Mouse (Mus musculus) intestine, postnatal 0 days (tissue): Measurements from ENCODE around the gene Cdc42bpa. TPM values are rescaled to one million over a fixed set of nuclear protein-coding genes. Genes with fewer than 3 reads are reported as not detected.

ENCODE experiments used
- ATAC-seq: fragments of 200-750 bp; cut with Nextera tagmentation; 2 replicates; pipeline ENCODE4 v1.8.0; 2017; ENCODE audit warnings: mild to moderate bottlenecking, moderate TSS enrichment, moderate library complexity
- H3K27ac ChIP-seq: fragments of 300-500 bp; sonication (generic); 2 replicates; pipeline ENCODE4 v1.5.1; 2014; ENCODE audit warnings: mild to moderate bottlenecking, low read depth, low read length, moderate library complexity
- H3K27me3 ChIP-seq: fragments of 300-500 bp; sonication (generic); replicated peaks from 2 replicates; pipeline ENCODE4 v1.6.1; 2014; ENCODE audit warnings: low read length, mixed read lengths; ENCODE audit not compliant: control insufficient read depth, insufficient read depth
- H3K36me3 ChIP-seq: fragments of 300-500 bp; sonication (generic); 2 replicates; pipeline ENCODE4 v1.6.1; 2014; ENCODE audit warnings: mild to moderate bottlenecking, moderate library complexity; ENCODE audit not compliant: control insufficient read depth, insufficient read depth
- H3K4me1 ChIP-seq: fragments of 300-500 bp; sonication (generic); replicated peaks from 2 replicates; pipeline ENCODE4 v1.6.1; 2014; ENCODE audit warnings: antibody characterized with exemption, low read length, mixed read lengths; ENCODE audit not compliant: control insufficient read depth, insufficient read depth
- H3K4me2 ChIP-seq: fragments of 300-500 bp; sonication (generic); replicated peaks from 2 replicates; pipeline ENCODE4 v1.6.1; 2014; ENCODE audit warnings: low read depth, mild to moderate bottlenecking, moderate library complexity
- H3K4me3 ChIP-seq: fragments of 300-500 bp; sonication (generic); 2 replicates; pipeline ENCODE4 v1.5.1; 2014; ENCODE audit warnings: low read depth, low read length
- H3K9ac ChIP-seq: fragments of 300-500 bp; sonication (generic); 2 replicates; pipeline ENCODE4 v1.6.1; 2014; ENCODE audit warnings: mild to moderate bottlenecking, low read depth, low read length
- H3K9me3 ChIP-seq: fragments of 300-500 bp; sonication (generic); 2 replicates; pipeline ENCODE4 v1.6.1; 2016; ENCODE audit warnings: mixed run types; ENCODE audit not compliant: control insufficient read depth
- CTCF ChIP-seq: sonication (generic); IDR thresholded peaks from 2 replicates; pipeline ENCODE4 v1.5.1; 2016; ENCODE audit warnings: low read depth, mild to moderate bottlenecking, control low read depth, antibody characterized with exemption, moderate library complexity
- WGBS: fragments of 180-500 bp; shearing (Covaris S2); extraction: QIAGEN DNeasy Blood & Tissue Kit; methylation state at CpG from one replicate; pipeline ENCODE4 v1.1.7; 2014; 5-methylcytosine and 5-hydroxymethylcytosine counted together
- polyA plus RNA-seq: library from polyadenylated mRNA; unstranded; fragments of >200 nt; fragmentation: Nextera tagmentation; extraction: Ambion mirVana; gene quantifications from 2 replicates; pipeline ENCODE4 v1.2.1, GENCODE M21; 2015

Cdc42bpa gene
- polyA plus RNA-seq, 1 experiment from 2014 or later, result 9.2 TPM

DNA sequence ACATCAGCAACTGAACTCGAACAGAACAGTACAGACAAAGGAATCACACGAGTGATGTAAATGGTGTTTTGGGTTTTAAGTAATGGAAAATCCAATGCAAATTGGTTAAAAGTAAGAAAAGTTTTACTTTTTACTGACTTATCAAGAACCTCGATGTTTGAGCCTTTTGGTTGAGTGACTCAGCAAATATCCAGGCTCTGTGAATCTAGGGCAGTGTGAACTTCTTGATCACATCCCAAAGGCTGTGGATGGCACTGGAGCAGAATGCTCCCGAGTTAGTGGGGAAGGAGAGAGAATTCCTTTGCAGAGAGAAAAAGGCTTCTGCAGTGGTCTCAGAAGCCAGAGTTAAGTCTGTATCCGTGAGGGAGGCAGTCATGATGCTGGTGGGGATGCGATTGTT is 14.7 kb downstream of the Cdc42bpa start:
- H3K27me3 ChIP-seq, result no peaks in the 10 kb centered on the region
- no peaks in the 10 kb centered on the region for H3K9me3 ChIP-seq
- H3K36me3 ChIP-seq, result no peaks in the 10 kb centered on the region
- H3K4me1 ChIP-seq, result 0 out of 2 replicates have a peak, but pooled peaks cover 3% of the 10 kb centered on the region
- no peak overlapping the region for H3K4me2 ChIP-seq
- no peak overlapping the region for H3K4me3 ChIP-seq
- no peak for TF ChIP-seq CTCF
- no peak for ATAC-seq
- H3K9ac ChIP-seq, result no peak overlapping the region
- no peak overlapping the region for H3K27ac ChIP-seq
- 78% methylated on average over 6 of the region's 6 CpGs for WGBS

- no peak for ATAC-seq
- Histone ChIP-seq H3K9ac (no peak overlapping the region), H3K4me2 (no peak overlapping the region), H3K27me3 (no peaks in the 10 kb centered on the region), H3K4me3 (no peak overlapping the region), H3K27ac (no peak overlapping the region), H3K9me3 (no peaks in the 10 kb centered on the region), H3K36me3 (no peaks in the 10 kb centered on the region), H3K4me1 (0 out of 2 replicates have a peak, but pooled peaks cover 3% of the 10 kb centered on the region)
- no peak for TF ChIP-seq CTCF
- WGBS, result 57% methylated on average over 5 of the region's 5 CpGs
Observed at GRCm38 (mm10) chr1:179975645-179976275, 15.5 kb downstream of the Cdc42bpa start.

GRCm38 (mm10) chr1:179977437-179977836 is 17.2 kb downstream of the Cdc42bpa start:
- no peak overlapping the region for H3K4me3 ChIP-seq
- no peaks in the 10 kb centered on the region for H3K36me3 ChIP-seq
- H3K9me3 ChIP-seq, result no peaks in the 10 kb centered on the region
- TF ChIP-seq CTCF, result no peak
- ATAC-seq, result no peak
- no peak overlapping the region for H3K4me2 ChIP-seq
- no peaks in the 10 kb centered on the region for H3K4me1 ChIP-seq
- H3K27me3 ChIP-seq, result no peaks in the 10 kb centered on the region
- H3K27ac ChIP-seq, result no peak overlapping the region
- 85% methylated on average over 6 of the region's 6 CpGs for WGBS
- H3K9ac ChIP-seq, result no peak overlapping the region

GRCm38 (mm10) chr1:179978742-179979141 is 18.5 kb downstream of the Cdc42bpa start:
- Histone ChIP-seq H3K4me2 (no peak overlapping the region), H3K36me3 (no peaks in the 10 kb centered on the region), H3K4me1 (no peaks in the 10 kb centered on the region), H3K27me3 (no peaks in the 10 kb centered on the region), H3K4me3 (no peak overlapping the region), H3K27ac (no peak overlapping the region), H3K9me3 (no peaks in the 10 kb centered on the region), H3K9ac (no peak overlapping the region)
- WGBS, result 58% methylated on average over 1 of the region's 1 CpGs
- no peak for TF ChIP-seq CTCF
- no peak for ATAC-seq

GRCm38 (mm10) chr1:179981680-179982079 is 21.4 kb downstream of the Cdc42bpa start:
- Histone ChIP-seq H3K36me3 (no peaks in the 10 kb centered on the region), H3K9ac (no peak overlapping the region), H3K9me3 (no peaks in the 10 kb centered on the region), H3K4me3 (no peak overlapping the region), H3K27ac (no peak overlapping the region), H3K4me2 (no peak overlapping the region), H3K4me1 (no peaks in the 10 kb centered on the region), H3K27me3 (no peaks in the 10 kb centered on the region)
- no peak for TF ChIP-seq CTCF
- ATAC-seq, result no peak

GRCm38 (mm10) chr1:179982183-179982582 is 21.9 kb downstream of the Cdc42bpa start:
- Histone ChIP-seq H3K9ac (no peak overlapping the region), H3K4me2 (no peak overlapping the region), H3K27ac (no peak overlapping the region), H3K27me3 (no peaks in the 10 kb centered on the region), H3K9me3 (no peaks in the 10 kb centered on the region), H3K4me3 (no peak overlapping the region), H3K36me3 (no peaks in the 10 kb centered on the region), H3K4me1 (no peaks in the 10 kb centered on the region)
- 77% methylated on average over 1 of the region's 1 CpGs for WGBS
- ATAC-seq, result no peak
- no peak for TF ChIP-seq CTCF

DNA sequence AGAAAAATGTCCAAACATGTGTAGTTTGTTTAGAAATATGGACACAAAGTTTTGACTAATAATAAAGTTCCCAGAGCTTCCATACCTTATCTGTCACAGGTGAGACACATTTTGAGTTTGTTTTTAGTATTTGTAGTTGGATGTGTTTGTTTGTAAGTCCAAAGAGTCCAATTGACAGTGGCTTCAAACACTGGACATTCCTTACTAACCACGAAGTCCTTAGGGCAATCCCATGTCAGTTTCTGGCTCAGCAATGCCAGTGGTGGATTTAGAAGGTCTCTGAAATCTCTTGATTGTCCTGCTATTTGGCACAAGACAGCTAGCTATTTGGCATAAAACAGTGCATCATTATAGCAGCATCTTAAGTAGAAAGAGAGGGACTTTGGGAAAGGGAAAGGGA is 22.7 kb downstream of the Cdc42bpa start:
- Histone ChIP-seq H3K9ac (no peak overlapping the region), H3K4me3 (no peak overlapping the region), H3K27me3 (no peaks in the 10 kb centered on the region), H3K9me3 (no peaks in the 10 kb centered on the region), H3K27ac (no peak overlapping the region), H3K4me1 (no peaks in the 10 kb centered on the region), H3K4me2 (no peak overlapping the region), H3K36me3 (no peaks in the 10 kb centered on the region)
- TF ChIP-seq CTCF, result no peak
- no peak for ATAC-seq
- WGBS, result 79% methylated on average over 1 of the region's 1 CpGs
